Mouse (Mus musculus) thymus, adult 2 months (tissue): ENCODE measurements around the gene Gm20388. TPM values are rescaled to one million over a fixed set of nuclear protein-coding genes. Genes with fewer than 3 reads are reported as not detected.

Experiments used
- DNase-seq: peaks from one replicate; pipeline ENCODE4 v3.0.0; 2021
- H3K27ac ChIP-seq: fragments of 200-500 bp; 2 replicates; pipeline ENCODE4 v1.5.1; 2012; ENCODE audit warnings: low read length, control low read depth; ENCODE audit not compliant: control insufficient read depth, insufficient read depth
- H3K27me3 ChIP-seq: fragments of 200-500 bp; 2 replicates; pipeline ENCODE4 v1.6.1; 2012; ENCODE audit warnings: mild to moderate bottlenecking, low read length, moderate library complexity, mixed read lengths; ENCODE audit not compliant: control insufficient read depth, insufficient read depth
- H3K36me3 ChIP-seq: fragments of 200-500 bp; 2 replicates; pipeline ENCODE4 v1.6.1; 2012; ENCODE audit warnings: mild to moderate bottlenecking, low read length, moderate library complexity; ENCODE audit not compliant: control insufficient read depth, insufficient read depth
- H3K4me1 ChIP-seq: fragments of 200-500 bp; replicated peaks from 2 replicates; pipeline ENCODE4 v1.6.1; 2012; ENCODE audit warnings: low read length; ENCODE audit not compliant: control insufficient read depth, insufficient read depth
- H3K4me3 ChIP-seq: fragments of 200-500 bp; 2 replicates; pipeline ENCODE4 v1.5.1; 2012; ENCODE audit warnings: mild to moderate bottlenecking, low read length, control low read depth, moderate library complexity; ENCODE audit not compliant: control insufficient read depth, insufficient read depth
- CTCF ChIP-seq: fragments of 200-500 bp; IDR thresholded peaks from 2 replicates; pipeline ENCODE4 v1.5.1; 2012; ENCODE audit warnings: mild to moderate bottlenecking, control low read depth, low read length, moderate library complexity, borderline replicate concordance; ENCODE audit not compliant: control insufficient read depth, poor library complexity, insufficient read depth; ENCODE audit errors: extremely low read depth
- POLR2A ChIP-seq: fragments of 200-500 bp; IDR thresholded peaks from 2 replicates; pipeline ENCODE4 v1.6.1; 2012; ENCODE audit warnings: mild to moderate bottlenecking, low read length, control low read depth, moderate library complexity; ENCODE audit not compliant: control insufficient read depth, poor library complexity, insufficient read depth; ENCODE audit errors: extremely low read depth
- WGBS: fragments of 180-500 bp; shearing (Covaris S2); methylation state at CpG from one replicate; pipeline ENCODE4 v1.1.7; 2018; 5-methylcytosine and 5-hydroxymethylcytosine counted together
- polyA plus RNA-seq: library from polyadenylated mRNA; depleted of rRNA; stranded (reverse); fragments of >200 nt; gene quantifications from 2 replicates; pipeline ENCODE4 v1.2.3, GENCODE M21; 2012

Gm20388 gene
- polyA plus RNA-seq, 1 experiment, result 103 TPM

- 26% methylated on average over 6 of the region's 6 CpGs for WGBS
- Histone ChIP-seq H3K27me3 (no peaks in the 10 kb centered on the region), H3K4me1 (peaks cover 8% of the 10 kb centered on the region), H3K27ac (no peak overlapping the region), H3K4me3 (no peak overlapping the region), H3K36me3 (no peaks in the 10 kb centered on the region)
- DNase-seq, result no peak
- TF ChIP-seq POLR2A, result no peak
- no peak for TF ChIP-seq CTCF
These were observed 116.3 kb downstream of the Gm20388 start for GRCm38 (mm10) chr8:120026991-120027390.

GRCm38 (mm10) chr8:120030447-120030846 lies 119.8 kb downstream of the Gm20388 start:
- Histone ChIP-seq H3K27ac (no peak overlapping the region), H3K4me1 (peaks cover 28% of the 10 kb centered on the region), H3K4me3 (no peak overlapping the region), H3K36me3 (no peaks in the 10 kb centered on the region), H3K27me3 (no peaks in the 10 kb centered on the region)
- WGBS, result 92% methylated on average over 5 of the region's 5 CpGs
- TF ChIP-seq POLR2A, result no peak
- no peak for TF ChIP-seq CTCF
- no peak for DNase-seq

DNA sequence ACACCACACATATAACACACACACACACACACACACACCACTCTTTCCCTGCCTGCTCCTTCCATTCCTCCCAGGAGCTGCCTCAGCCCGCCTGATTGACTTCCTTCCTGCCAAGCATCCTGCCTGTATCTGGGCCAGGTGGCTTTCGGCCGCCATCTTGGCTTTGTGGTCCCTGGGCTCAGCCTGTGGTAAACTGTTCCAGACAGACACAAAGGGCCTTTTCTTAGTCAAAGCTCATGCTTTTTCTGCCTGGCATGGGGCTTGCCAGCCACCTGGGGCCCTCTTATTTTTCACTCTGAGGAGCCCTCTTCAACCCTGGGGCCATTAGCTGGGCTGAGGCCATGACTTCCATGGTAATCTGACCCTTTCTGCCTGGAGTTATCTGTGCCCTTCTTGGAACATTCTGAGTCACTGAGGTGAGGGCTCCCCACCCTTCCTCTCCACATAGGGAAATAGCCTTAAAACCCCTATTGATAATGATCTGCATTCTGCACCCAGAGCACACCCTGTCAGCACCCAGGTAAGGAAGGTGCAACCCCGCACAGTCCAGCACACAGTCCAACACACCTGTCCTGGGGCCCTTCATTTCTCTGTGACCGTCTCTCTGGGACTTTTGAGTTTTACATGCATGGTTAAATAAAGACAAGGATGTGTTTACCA lies 122.0 kb downstream of the Gm20388 start:
- peak; percentile 80 for DNase-seq
- 22% methylated on average over 5 of the region's 5 CpGs for WGBS
- Histone ChIP-seq H3K36me3 (no peaks in the 10 kb centered on the region), H3K4me3 (no peak overlapping the region), H3K27me3 (no peaks in the 10 kb centered on the region), H3K27ac (peak overlapping the region; percentile 89), H3K4me1 (peaks cover 24% of the 10 kb centered on the region)
- TF ChIP-seq POLR2A, result 0 out of 2 replicates have a peak, but pooled peaks have one; percentile 12
- no peak for TF ChIP-seq CTCF

DNA sequence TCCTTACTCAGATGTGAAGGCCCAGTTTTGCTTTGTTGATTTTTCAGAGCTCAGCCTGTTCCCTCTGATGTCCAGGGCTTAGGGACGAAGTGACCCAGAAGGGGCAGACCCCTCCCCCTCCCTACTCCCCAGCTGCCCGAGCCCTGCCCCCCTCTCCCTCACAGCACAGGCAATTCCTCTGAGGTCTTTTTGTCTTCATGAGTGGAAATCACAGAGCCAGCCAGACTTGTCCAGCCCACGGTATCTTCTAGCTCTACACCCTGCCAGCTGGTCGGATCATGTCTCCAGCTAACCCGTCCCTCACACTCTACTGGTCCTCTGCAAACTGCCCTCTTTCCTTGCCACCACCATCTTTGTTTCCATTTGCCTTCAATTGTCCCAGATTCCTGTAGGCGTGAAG lies 123.8 kb downstream of the Gm20388 start:
- DNase-seq, result no peak
- Histone ChIP-seq H3K27me3 (no peaks in the 10 kb centered on the region), H3K4me1 (peaks cover 24% of the 10 kb centered on the region), H3K36me3 (no peaks in the 10 kb centered on the region), H3K27ac (no peak overlapping the region), H3K4me3 (no peak overlapping the region)
- WGBS, result 94% methylated on average over 6 of the region's 6 CpGs
- no peak for TF ChIP-seq CTCF
- no peak for TF ChIP-seq POLR2A

GRCm38 (mm10) chr8:120036111-120036510 lies 125.5 kb downstream of the Gm20388 start:
- peaks cover 32% of the 10 kb centered on the region for H3K4me1 ChIP-seq
- H3K27ac ChIP-seq, result no peak overlapping the region
- no peaks in the 10 kb centered on the region for H3K27me3 ChIP-seq
- no peak for TF ChIP-seq CTCF
- no peak for TF ChIP-seq POLR2A
- no peak for DNase-seq
- WGBS, result 82% methylated on average over 9 of the region's 9 CpGs
- no peaks in the 10 kb centered on the region for H3K36me3 ChIP-seq
- no peak overlapping the region for H3K4me3 ChIP-seq

- TF ChIP-seq CTCF, result no peak
- TF ChIP-seq POLR2A, result no peak
- Histone ChIP-seq H3K27ac (no peak overlapping the region), H3K27me3 (no peaks in the 10 kb centered on the region), H3K4me1 (peaks cover 28% of the 10 kb centered on the region), H3K36me3 (no peaks in the 10 kb centered on the region), H3K4me3 (no peak overlapping the region)
- 94% methylated on average over 4 of the region's 4 CpGs for WGBS
- DNase-seq, result no peak
These were observed 125.9 kb downstream of the Gm20388 start for GRCm38 (mm10) chr8:120036578-120036977.

DNA sequence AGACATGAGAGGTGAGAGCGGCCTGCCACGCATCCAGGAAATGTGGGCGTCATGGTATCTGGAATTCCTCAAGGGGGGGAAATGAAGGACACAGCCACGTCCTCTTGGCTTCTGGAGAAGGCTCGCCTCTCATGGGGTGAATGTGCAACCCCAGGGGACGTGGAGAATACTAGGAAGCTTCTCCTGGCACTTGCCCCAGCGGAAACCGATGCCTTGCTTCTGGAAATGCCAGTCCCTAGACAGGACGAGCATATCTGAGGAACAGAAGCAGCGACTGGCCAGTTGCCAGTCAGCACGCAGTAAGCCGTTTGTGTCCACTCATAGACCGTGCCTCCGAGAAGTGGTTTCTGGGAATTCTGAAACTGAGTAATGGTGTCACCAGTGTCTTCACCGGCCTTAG lies 126.6 kb downstream of the Gm20388 start:
- Histone ChIP-seq H3K4me3 (no peak overlapping the region), H3K27ac (no peak overlapping the region), H3K4me1 (peaks cover 28% of the 10 kb centered on the region), H3K36me3 (no peaks in the 10 kb centered on the region), H3K27me3 (no peaks in the 10 kb centered on the region)
- WGBS, result 96% methylated on average over 15 of the region's 15 CpGs
- no peak for DNase-seq
- TF ChIP-seq POLR2A, result no peak
- no peak for TF ChIP-seq CTCF
